Mouse (Mus musculus): Measurements from ENCODE around the gene Cyth2.
A peak's percentile ranks its signal among the peaks of the same experiment; 100 is the strongest.

Gene Cyth2

DNA sequence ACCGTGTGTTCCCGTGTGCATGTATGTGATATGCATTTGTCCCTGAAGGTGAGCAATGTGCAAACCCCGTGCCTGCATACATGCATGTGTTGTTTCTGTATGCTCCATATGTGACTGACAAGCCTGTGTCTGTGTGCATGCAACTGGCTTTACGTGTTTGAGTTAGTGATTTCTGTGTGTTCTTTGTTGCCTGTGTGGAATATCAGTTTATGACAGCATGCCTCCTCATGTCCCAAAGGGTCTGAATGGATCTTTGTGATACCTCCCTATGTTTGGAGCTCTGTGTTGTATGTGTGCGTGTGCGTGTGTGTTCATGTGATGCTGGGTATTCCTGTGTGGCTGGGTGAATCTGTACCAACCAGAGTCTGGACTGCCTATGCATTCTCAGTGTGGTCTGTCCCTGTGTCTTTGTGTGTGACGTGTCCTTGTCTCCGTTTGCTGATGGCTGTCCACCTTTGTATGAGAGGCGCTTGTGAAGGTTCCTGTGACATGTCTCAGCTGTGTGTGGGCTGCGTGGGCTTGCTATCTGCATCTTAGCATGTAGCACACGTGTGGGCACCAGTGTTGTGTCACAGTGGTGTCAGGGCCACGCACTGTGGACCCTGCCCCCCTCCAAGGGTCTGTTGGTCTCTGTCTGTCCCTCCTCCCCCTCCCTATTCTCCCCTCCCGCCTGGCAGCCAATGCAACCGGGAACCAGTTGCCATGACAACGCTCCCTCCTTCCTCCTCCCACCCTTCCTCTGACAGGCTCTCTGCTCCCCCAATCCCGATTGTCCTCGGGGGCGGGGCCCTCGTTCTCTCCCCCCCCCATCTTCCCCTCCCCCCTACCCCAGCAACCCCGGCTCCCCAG, 29.6 kb downstream of the Cyth2 start, which contains the start of gene Sult2b1:
Gene Sult2b1, minus strand, starts transcription at position 146 of the 849 bp plus-strand sequence.
- peak; percentile 95 for DNase-seq

DNA sequence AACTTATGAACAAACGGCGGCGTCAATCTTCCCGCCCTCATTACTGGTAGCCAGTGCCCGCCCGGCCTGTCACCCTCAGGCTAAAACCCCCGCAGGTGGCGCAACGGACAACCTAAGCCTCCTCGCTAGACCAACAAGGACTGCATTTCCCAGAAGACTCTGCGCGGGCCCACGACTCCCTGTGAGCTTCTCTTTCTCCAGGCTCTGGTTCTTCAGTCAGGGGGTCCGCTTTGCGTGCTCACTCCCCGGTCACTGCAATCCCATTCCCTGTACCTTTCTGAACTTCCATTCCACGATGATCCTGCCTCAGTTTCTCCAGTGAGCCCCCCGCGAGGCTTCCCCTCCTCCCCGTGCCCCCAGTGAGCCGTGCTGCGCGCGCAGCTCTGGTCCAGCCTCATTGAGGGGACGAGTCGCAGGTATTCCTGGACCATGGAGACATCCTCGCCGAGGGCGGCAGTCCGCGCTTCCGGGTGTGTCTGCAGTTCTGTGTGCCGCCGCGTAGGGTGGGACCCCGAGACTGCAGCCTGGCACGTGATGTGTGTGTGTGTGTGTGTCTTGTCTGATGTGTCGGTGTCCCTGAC, 30.8 kb downstream of the Cyth2 start, which contains the start of gene Lmtk3:
Gene Lmtk3, plus strand, starts transcription at position 228 of the 581 bp plus-strand sequence.
- peak; percentile 85 for DNase-seq

DNA sequence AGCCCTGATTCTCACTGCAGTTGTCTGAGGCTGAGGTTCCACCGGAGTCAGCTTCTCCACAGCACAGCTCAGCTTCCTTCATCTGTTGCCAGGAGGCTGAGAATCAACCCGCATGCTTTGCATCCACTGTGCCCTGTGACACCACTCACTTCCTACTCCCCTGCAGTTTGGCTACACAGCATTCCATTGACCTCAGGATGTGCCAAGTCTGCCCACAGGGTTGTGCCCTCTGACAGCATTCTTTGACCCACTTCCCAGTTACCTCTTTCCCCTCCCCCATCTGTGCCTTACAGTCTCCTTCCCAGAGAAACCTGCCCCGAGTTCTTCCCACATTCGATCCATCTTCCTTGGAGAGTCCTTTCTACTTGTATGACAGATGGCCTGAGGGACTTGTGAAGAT, 32.1 kb downstream of the Cyth2 start:
- DNase-seq, result no peak

DNA sequence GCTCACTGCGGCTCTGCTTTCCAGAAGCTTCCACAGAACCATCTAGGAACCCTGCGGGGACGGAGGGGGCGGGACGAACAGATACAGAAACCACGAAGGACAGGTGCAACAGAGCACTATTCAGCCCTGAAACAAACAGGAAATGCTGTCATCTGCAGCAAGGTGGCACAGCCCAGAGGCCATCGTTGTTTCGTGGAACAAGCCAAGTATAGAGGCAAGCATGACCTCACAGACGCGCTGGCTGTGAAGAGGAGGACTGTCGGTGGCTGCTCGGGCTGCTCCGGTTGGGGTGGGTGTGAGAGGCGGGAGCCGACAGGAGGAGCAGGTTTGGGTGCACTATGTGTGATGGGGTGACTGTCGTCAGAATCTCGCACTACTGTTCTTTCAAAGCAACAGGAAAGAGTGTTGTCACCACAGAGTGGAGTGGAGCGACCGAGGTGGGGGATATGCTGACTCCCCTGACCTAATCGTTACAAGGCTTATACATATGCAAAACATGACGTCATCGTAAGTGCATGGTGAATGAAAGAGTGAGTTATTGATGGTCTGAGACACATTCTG, 35.2 kb downstream of the Cyth2 start:
- DNase-seq, result no peak

DNA sequence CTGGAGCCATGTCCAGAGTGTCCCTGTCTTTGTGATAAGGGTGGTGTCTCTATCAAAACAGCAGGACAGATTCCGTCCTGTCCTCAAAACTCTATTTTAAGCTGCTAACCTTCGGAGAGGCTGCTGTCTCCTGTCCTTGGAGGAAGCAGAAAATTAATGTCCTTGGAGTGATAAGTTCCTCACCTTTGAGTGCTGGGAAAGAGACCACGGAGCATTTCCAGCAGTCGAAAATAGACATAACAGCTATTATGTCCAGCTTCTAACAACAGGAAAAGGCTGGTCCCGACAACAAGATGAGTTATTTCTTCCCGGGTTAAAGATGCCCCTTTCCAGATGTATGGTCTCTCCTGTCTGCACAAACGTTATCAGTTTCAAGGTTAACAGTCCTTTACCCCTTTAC, 39.1 kb downstream of the Cyth2 start:
- no peak for DNase-seq

DNA sequence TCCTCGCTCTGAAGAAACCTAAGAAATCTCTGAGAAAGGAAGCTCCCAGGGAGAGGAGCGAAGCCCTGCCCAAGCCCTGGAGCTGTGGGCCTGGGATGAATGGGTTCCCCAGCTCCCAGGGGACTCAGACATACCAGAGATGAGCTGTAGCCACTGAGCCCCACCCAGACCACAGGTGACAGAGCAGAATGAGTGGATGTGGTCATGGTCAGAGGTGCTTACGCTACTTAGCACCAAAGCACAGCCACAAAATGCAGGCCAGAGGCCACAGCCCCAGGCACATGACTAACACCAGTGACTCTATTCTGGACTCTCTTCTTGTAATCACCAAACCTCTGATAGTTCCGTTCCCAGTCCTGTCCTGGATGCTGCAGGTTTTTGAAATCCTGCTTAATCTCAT, 43.3 kb downstream of the Cyth2 start:
- DNase-seq, result no peak

DNA sequence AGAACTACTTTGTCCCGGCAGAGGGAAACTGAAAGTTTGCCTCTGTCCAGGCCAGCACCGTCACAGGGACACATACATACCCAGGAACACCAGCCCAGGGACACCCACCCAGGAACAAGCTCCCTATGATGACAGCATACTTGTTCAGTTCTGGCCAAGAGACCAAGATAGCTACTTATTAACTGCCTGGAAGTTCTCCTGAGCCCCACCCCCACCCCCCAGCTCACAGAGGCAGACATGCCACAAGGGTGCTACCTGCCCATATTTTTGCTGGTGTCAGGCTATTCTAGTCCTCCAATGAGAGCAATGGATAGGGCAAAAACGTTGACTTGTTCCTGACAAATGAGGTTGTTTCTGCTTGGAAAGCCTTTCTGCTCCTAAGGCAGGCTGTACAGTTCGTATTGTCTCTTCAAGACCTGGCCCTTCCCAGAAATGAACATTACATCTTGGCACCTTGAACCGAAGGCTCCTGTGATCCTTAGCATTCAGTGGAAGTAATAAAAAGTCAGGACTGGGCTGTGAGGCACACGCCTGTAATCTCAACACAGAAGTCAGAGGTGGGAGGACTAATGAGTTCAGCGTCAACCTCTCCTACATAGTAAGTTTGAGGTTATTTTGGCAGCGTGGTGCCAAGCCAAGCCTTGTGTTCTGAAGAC, 43.8 kb downstream of the Cyth2 start:
- no peak for DNase-seq

DNA sequence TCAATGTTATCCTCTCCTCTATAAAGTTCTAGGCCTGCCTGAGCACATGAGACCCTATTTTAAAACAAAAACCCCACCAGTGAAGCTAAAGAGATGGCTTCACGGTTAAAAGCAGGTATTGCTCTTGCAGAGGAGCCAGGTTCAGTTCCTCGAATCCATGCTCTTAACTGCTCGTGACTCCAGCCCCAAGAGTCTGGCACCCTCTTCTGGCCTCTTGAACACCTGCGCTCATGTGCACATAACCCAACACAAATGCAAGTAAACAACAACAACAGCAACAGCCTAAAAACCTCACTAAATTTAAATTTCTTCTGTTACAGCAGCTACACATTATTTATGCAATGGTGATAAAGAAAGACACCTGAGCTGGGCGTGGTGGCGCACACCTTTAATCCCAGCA, 46.9 kb downstream of the Cyth2 start:
- no peak for DNase-seq

DNA sequence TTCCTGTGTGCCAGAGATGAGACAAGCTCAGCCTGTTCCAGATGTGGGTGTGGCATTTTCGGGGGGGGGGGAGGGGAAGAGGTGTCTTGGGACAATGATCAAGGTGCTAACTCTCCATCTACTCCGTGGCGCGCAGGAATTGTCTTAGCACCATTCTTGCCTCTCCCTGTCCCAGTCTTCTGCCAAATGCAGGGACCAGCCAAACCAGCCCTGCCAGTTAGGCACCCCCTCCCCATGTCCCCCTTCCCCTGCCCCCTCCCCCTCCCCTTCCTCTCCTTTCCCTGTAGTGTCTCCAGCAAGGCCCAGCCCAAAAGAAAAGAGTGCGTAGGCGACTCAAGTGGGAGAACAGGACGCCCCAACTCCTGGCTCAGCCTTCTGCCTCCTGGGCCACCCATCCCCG, 47.6 kb downstream of the Cyth2 start:
- DNase-seq, result no peak

DNA sequence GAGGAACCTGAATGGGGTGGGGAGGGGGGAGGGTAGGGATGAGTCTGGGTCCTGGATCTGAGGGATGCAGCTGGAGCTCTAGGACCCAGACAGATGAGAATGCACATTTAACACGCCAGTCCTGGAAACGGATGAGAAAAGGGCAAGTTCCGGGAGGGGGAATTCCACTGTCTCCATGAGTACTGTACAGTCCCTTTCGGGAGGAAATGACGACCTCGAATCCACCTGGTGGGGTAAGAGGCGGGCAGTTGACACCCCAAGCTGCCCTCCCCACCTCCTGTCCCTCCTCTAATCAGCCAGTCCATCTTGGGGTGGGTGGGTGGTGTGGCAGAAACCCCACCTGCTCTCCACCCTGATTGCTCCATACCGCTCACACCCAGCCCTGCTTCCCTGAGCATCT, 48.4 kb downstream of the Cyth2 start:
- no peak for DNase-seq

DNA sequence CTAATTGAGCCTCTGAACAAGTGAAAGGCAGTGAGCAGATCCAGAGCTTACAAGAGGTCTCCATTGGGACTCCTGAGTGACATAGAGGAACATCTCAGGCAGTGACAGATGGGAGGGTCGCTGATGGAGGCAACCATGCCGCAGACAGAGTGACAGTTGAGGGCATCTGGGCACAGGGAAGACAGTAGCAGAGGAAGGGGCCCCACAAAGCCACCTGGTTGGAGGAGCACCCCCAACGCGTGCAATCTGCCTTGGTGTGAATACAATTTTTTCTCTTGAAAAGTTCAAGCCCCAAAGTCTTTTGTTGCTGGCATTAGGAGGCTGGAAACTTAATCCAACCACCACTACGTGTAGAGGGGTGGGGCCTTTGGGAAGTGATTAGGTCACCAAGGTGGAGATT, 54.2 kb downstream of the Cyth2 start:
- no peak for DNase-seq

DNA sequence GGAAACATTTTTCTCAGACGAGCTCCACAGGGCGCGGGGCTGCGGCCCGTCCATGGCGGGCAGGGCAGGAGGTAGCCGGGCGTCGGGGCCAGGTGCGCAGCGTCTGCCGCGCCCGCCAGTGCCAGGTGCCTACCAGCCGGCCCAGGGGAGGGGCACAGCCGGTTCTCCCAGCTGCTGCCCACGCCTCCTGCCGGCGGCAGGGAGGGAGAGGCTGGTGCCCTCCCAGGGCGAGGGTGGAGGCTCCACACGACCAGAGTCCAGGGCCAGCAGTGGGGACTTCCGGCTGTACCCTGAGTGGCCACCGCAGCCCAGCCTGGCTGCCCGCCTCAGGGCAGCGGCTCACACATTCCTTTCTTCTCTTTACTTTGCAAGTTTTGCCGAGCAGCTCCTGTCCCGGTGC, 55.0 kb downstream of the Cyth2 start:
- no peak for DNase-seq
